Mouse (Mus musculus): Measurements from ENCODE around the gene Nol4l. TPM values are rescaled to one million over a fixed set of nuclear protein-coding genes. Genes with fewer than 3 reads are reported as not detected.

Nol4l gene
- polyA plus RNA-seq, 1 experiment from 2014 or later = 5.8 TPM

- no peak overlapping the region for H3K27ac ChIP-seq
- no peaks in the 10 kb centered on the region for H3K79me2 ChIP-seq (ENCODE audit: inconsistent target)
- 95% methylated on average over 9 of the region's 9 CpGs for WGBS (ENCODE audit: missing documents)
- H3K36me3 ChIP-seq (ENCODE audit: inconsistent target) = no peaks in the 10 kb centered on the region
- H3K4me3 ChIP-seq (ENCODE audit: inconsistent target) = no peak overlapping the region
Observed at GRCm38 (mm10) chr2:153425998-153426670, 103.6 kb downstream of the Nol4l start.

- no peaks in the 10 kb centered on the region for H3K79me2 ChIP-seq (ENCODE audit: inconsistent target)
- H3K36me3 ChIP-seq (ENCODE audit: inconsistent target) = peaks cover under 1% of the 10 kb centered on the region; the same call in 1 of the 2 replicates
- no peak overlapping the region for H3K4me3 ChIP-seq (ENCODE audit: inconsistent target)
- no peak overlapping the region for H3K27ac ChIP-seq
- 90% methylated on average over 4 of the region's 4 CpGs for WGBS (ENCODE audit: missing documents)
Observed at GRCm38 (mm10) chr2:153425124-153425844, 104.5 kb downstream of the Nol4l start.

GRCm38 (mm10) chr2:153424557-153424956, 105.2 kb downstream of the Nol4l start:
- 69% methylated on average over 8 of the region's 8 CpGs for WGBS (ENCODE audit: missing documents)
- peaks cover 8% of the 10 kb centered on the region; the same call in 1 of the 2 replicates for H3K36me3 ChIP-seq (ENCODE audit: inconsistent target)
- H3K4me3 ChIP-seq (ENCODE audit: inconsistent target) = no peak overlapping the region
- H3K79me2 ChIP-seq (ENCODE audit: inconsistent target) = no peaks in the 10 kb centered on the region
- H3K27ac ChIP-seq = no peak overlapping the region

GRCm38 (mm10) chr2:153423113-153423512, 106.7 kb downstream of the Nol4l start:
- WGBS (ENCODE audit: missing documents) = 95% methylated on average over 3 of the region's 3 CpGs

GRCm38 (mm10) chr2:153422051-153422450, 107.7 kb downstream of the Nol4l start:
- WGBS (ENCODE audit: missing documents) = 86% methylated on average over 5 of the region's 5 CpGs
- no peaks in the 10 kb centered on the region for H3K79me2 ChIP-seq (ENCODE audit: inconsistent target)
- peaks cover 31% of the 10 kb centered on the region for H3K36me3 ChIP-seq (ENCODE audit: inconsistent target)
- H3K4me3 ChIP-seq (ENCODE audit: inconsistent target) = no peak overlapping the region
- no peak overlapping the region for H3K27ac ChIP-seq

More at GRCm38 (mm10) chr2:153423113-153423512, 106.7 kb downstream of the Nol4l start:
- H3K36me3 ChIP-seq (ENCODE audit: inconsistent target) = peaks cover 20% of the 10 kb centered on the region; the same call in 1 of the 2 replicates
- no peak overlapping the region for H3K4me3 ChIP-seq (ENCODE audit: inconsistent target)
- H3K27ac ChIP-seq = no peak overlapping the region
- H3K79me2 ChIP-seq (ENCODE audit: inconsistent target) = no peaks in the 10 kb centered on the region

- H3K4me3 ChIP-seq (ENCODE audit: inconsistent target) = no peak overlapping the region
- H3K79me2 ChIP-seq (ENCODE audit: inconsistent target) = no peaks in the 10 kb centered on the region
- peaks cover 36% of the 10 kb centered on the region for H3K36me3 ChIP-seq (ENCODE audit: inconsistent target)
- no peak overlapping the region for H3K27ac ChIP-seq
Observed at GRCm38 (mm10) chr2:153421233-153421632, 108.5 kb downstream of the Nol4l start.

- Histone ChIP-seq H3K4me3 (ENCODE audit: inconsistent target) (no peak overlapping the region), H3K27ac (no peak overlapping the region), H3K79me2 (ENCODE audit: inconsistent target) (no peaks in the 10 kb centered on the region), H3K36me3 (ENCODE audit: inconsistent target) (peaks cover 36% of the 10 kb centered on the region)
- WGBS (ENCODE audit: missing documents) = 86% methylated on average over 1 of the region's 1 CpGs
Observed at GRCm38 (mm10) chr2:153418381-153418780, 111.4 kb downstream of the Nol4l start.

- Histone ChIP-seq H3K4me3 (ENCODE audit: inconsistent target) (no peak overlapping the region), H3K79me2 (ENCODE audit: inconsistent target) (no peaks in the 10 kb centered on the region), H3K27ac (no peak overlapping the region), H3K36me3 (ENCODE audit: inconsistent target) (peaks cover 36% of the 10 kb centered on the region)
- 97% methylated on average over 6 of the region's 12 CpGs for WGBS (ENCODE audit: missing documents)
Observed at GRCm38 (mm10) chr2:153417841-153418240, 111.9 kb downstream of the Nol4l start.

- no peaks in the 10 kb centered on the region for H3K79me2 ChIP-seq (ENCODE audit: inconsistent target)
- H3K36me3 ChIP-seq (ENCODE audit: inconsistent target) = peaks cover 38% of the 10 kb centered on the region
- WGBS (ENCODE audit: missing documents) = 63% methylated on average over 2 of the region's 2 CpGs
- no peak overlapping the region for H3K27ac ChIP-seq
- H3K4me3 ChIP-seq (ENCODE audit: inconsistent target) = no peak overlapping the region
Observed at GRCm38 (mm10) chr2:153414607-153415006, 115.2 kb downstream of the Nol4l start.

- peaks cover 20% of the 10 kb centered on the region for H3K36me3 ChIP-seq (ENCODE audit: inconsistent target)
- H3K4me3 ChIP-seq (ENCODE audit: inconsistent target) = no peak overlapping the region
- H3K27ac ChIP-seq = no peak overlapping the region
- no peaks in the 10 kb centered on the region for H3K79me2 ChIP-seq (ENCODE audit: inconsistent target)
- 91% methylated on average over 6 of the region's 6 CpGs for WGBS (ENCODE audit: missing documents)
Observed at GRCm38 (mm10) chr2:153412563-153412962, 117.2 kb downstream of the Nol4l start.

- Histone ChIP-seq H3K79me2 (ENCODE audit: inconsistent target) (no peaks in the 10 kb centered on the region), H3K36me3 (ENCODE audit: inconsistent target) (peaks cover 10% of the 10 kb centered on the region; the same call in 1 of the 2 replicates), H3K4me3 (ENCODE audit: inconsistent target) (no peak overlapping the region), H3K27ac (no peak overlapping the region)
- WGBS (ENCODE audit: missing documents) = 69% methylated on average over 9 of the region's 9 CpGs
Observed at GRCm38 (mm10) chr2:153411557-153411956, 118.2 kb downstream of the Nol4l start.

GRCm38 (mm10) chr2:153408971-153409370, 120.8 kb downstream of the Nol4l start:
- Histone ChIP-seq H3K4me3 (ENCODE audit: inconsistent target) (no peak overlapping the region), H3K27ac (no peak overlapping the region), H3K36me3 (ENCODE audit: inconsistent target) (0 out of 2 replicates have a peak, but pooled peaks cover 10% of the 10 kb centered on the region), H3K79me2 (ENCODE audit: inconsistent target) (no peaks in the 10 kb centered on the region)
- WGBS (ENCODE audit: missing documents) = 89% methylated on average over 3 of the region's 3 CpGs

GRCm38 (mm10) chr2:153406882-153407281, 122.9 kb downstream of the Nol4l start:
- 84% methylated on average over 6 of the region's 6 CpGs for WGBS (ENCODE audit: missing documents)
- H3K79me2 ChIP-seq (ENCODE audit: inconsistent target) = no peaks in the 10 kb centered on the region
- H3K36me3 ChIP-seq (ENCODE audit: inconsistent target) = peaks cover 13% of the 10 kb centered on the region; the same call in 1 of the 2 replicates
- H3K4me3 ChIP-seq (ENCODE audit: inconsistent target) = no peak overlapping the region
- no peak overlapping the region for H3K27ac ChIP-seq

- H3K4me3 ChIP-seq (ENCODE audit: inconsistent target) = no peak overlapping the region
- peaks cover 27% of the 10 kb centered on the region for H3K36me3 ChIP-seq (ENCODE audit: inconsistent target)
- H3K79me2 ChIP-seq (ENCODE audit: inconsistent target) = no peaks in the 10 kb centered on the region
- no peak overlapping the region for H3K27ac ChIP-seq
- 93% methylated on average over 3 of the region's 3 CpGs for WGBS (ENCODE audit: missing documents)
Observed at GRCm38 (mm10) chr2:153404882-153405281, 124.9 kb downstream of the Nol4l start.

GRCm38 (mm10) chr2:153404062-153404461, 125.7 kb downstream of the Nol4l start:
- Histone ChIP-seq H3K36me3 (ENCODE audit: inconsistent target) (peaks cover 35% of the 10 kb centered on the region), H3K79me2 (ENCODE audit: inconsistent target) (no peaks in the 10 kb centered on the region), H3K4me3 (ENCODE audit: inconsistent target) (no peak overlapping the region), H3K27ac (no peak overlapping the region)
- WGBS (ENCODE audit: missing documents) = 91% methylated on average over 3 of the region's 3 CpGs

Data from macrophage (primary cell).